Mouse (Mus musculus) hematopoietic stem cell, adult 5-6 weeks (primary cell): ENCODE measurements around the gene Pip5kl1. TPM values are rescaled to one million over a fixed set of nuclear protein-coding genes. Genes with fewer than 3 reads are reported as not detected.

ENCODE experiments used
- ATAC-seq, 2 experiments: fragments of 125-278 bp in 1 of 2; replicated peaks in 1 of 2; 2 replicates each; pipeline ENCODE4 v1.8.0; 2016 to 2017; ENCODE audit warnings: inconsistent platforms in 2 of 2, mild to moderate bottlenecking in 2 of 2, moderate number of reproducible peaks in 2 of 2, low read depth in 1 of 2, moderate TSS enrichment in 1 of 2; ENCODE audit not compliant: low FRiP score in 2 of 2, poor library complexity in 2 of 2, severe bottlenecking in 2 of 2, insufficient read depth in 1 of 2, low TSS enrichment in 1 of 2
- total RNA-seq: library from RNA; stranded (forward); fragments of 172-1452, 232-1000 nt; gene quantifications from 2 replicates; pipeline ENCODE4 v1.2.3, GENCODE M21; 2017

Gene Pip5kl1
- not detected in 2 replicates for total RNA-seq

DNA sequence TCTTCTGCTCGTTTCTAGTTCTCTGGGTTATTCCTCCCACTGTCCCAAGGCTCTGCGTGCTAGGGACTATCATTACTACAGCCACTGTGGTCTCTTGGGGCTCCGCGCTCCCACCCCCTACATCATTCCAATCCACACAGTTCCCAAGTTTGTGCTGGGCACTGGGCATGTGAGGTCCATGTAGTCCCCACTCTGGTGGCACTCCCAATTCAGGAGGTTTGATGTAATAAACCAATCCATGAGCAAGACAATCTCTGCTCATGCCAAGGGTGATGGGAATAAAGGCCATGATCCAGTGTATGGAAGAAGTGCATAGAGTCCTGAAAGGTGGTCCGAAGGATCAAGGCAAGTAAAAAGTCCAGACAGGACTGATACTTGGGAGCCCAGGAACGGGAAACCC, at the start of gene Pip5kl1:
Pip5kl1 (plus strand) TSS at position 301 of the 400 bp plus-strand sequence.
- no peak for ATAC-seq

DNA sequence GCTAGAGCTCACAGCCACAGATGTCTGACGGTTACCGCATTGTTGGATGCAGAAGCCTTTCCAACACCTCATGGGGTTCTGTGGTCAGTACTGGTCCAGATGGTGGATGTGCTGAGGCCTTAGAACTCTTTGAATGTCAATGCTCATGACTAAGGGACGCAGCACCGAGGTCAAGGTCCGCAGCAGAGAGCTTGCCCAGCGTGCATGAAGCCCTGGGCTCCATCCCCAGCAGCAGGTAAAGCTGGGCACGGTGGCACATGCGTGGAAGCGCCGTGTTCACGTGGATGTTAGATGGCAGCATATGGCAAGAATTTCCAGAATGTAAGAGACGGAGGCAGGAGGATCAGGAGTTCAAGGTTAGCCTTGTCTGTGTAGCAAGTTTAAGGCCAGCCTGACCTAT, 48.8 kb upstream of the Pip5kl1 start:
- ATAC-seq = no peak

DNA sequence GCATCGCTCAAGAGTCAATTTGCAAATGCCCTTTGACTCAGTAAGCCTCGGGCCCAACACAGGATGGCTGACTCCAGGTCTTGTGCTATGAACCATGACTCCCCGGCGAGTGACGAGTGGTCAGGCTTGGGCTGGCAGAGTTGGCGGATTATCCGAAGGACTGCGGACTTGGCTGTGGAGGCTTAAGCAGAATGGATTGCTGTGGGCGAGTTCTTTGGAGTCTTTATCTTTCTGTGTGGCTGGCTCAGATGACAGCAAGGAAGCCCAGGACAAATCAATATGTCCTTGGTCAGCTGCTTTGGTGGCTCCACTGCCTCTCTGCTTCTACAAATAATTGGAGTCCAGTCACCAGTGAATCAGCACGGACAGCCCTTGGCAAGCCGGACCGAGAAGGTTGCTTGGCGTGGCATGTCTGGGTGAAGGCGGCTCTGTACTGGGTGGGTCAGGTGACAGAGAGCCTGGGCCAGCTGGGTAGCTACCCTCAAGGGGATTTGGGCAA, 47.1 kb upstream of the Pip5kl1 start:
- no peak for ATAC-seq

DNA sequence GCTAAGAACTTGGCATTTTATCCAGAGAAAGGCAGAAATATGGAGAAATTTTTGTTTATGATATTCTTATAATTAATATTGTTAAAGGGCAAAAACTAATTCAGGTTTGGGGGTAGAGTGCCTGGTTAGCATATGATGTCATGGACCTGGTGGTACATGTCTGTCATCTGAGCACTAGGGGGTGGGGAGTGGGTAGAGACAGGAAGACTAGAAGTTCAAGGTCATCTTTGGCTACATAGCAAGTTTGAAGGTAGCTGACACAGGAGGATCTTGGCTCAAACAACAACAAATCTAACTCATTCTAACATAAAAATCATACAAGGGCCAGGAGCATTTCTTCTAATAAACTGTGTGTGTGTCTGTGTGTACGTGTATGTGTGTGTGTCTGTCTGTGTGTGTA, 46.3 kb upstream of the Pip5kl1 start:
- no peak for ATAC-seq

DNA sequence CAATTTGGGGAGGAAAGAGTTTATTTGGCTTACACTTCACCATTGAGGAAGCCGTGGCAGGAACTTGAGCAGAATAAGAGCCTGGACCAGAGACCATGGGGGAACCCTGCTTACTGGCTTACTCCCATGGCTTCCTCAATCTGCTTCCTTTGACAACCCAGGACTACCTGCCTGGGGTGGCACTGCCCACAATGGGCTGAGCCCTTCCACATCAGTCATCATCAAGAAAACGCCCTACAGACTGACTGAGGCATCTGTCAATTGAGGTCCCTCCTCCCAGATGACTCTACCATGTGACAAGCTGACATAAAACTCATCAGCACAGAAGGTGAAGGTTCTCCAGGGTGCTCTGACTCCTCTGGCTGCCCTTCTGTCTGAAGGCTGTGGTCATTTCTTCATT, 44.1 kb upstream of the Pip5kl1 start:
- peak; percentile 51 to 60 for ATAC-seq

DNA sequence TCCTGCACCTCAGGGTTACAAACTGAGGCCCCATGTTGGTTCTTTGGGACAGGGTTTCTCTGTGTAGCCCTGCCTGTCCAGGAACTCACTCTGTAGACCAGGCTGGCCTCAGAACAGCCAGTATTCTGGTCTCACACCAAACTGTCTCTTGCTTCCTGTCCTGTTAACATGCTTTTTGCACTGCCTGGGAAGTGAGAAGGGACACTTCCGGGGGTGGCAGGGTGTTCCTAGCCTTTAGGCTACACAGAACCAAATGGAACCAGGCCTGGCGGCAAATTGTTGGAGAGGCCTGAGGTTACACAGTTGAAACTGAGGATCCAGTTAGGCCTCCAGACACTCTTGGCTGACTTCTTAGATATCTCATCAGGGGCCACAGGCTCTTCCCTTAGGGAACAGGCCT, 41.4 kb upstream of the Pip5kl1 start:
- no peak for ATAC-seq

DNA sequence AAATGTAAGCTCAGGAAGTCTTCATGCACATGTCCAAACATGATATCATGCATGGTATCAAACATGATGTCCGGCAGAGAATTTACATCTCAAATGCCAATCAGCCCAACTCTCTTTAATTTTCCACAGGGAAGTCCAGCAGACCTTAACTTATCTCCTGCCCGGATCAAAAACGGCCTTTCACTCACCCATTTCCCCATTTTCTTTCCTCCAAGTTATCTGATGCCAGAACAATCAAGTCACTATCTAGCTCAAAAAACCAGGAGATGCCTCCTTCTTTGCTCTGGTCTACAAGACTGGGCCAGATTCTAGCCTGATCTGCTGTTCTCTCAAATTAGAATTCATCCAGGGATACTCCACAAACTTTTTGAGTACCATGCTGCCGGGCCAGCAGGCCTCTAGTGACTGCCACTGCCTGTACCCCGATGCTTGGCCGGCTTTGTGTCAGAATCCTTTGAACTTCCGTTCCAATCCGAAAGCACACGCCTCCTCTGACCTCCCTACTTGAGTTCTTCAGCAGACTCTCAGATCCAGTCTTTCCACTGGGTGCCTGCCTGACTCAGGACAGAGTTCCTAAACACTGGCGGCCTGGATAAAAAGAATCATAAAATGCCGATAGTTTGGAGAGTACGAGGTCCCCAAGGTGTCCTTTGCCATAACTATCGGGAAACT, 40.4 kb upstream of the Pip5kl1 start:
- ATAC-seq = no peak

DNA sequence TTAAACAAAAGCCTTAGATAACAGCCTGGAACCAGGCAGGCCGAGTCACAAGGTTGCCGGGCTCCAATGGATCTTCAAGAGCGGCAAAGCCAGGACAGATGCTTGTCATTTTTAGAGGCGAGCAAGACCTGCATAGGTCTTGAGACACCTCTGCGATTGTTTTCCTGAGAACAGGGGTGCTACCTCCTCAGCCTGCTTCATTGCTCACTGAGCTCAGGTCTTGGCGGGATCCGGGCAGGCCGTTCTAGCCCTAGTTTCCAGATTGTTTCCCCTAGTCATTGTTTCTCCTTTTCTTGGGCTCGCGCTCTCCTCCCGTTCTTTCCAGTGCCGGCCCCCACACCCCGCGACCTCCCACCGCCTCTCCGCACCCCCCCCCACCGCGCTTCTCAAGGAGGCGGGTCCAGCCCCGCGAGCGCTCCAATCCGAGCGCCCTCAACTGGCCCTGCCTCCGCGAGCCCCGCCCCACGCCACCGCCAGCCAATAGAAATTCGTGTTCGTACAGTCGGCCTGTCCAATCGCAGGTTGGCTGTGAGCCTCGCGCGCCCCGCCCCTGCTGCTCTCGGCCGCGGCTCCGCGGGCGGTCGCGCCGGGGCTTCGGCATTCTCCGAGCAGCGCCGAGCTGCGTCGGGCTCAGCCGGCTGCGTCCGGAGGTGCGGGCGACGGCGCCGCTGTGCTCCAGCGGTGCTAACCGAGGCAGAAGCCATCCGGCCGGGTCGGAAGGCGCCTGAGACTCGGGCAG, 39.7 kb upstream of the Pip5kl1 start, which contains the start of gene Fam102a:
Fam102a (plus strand) TSS at position 600 of the 739 bp plus-strand sequence.
- peak; percentile 75 to 88 for ATAC-seq

DNA sequence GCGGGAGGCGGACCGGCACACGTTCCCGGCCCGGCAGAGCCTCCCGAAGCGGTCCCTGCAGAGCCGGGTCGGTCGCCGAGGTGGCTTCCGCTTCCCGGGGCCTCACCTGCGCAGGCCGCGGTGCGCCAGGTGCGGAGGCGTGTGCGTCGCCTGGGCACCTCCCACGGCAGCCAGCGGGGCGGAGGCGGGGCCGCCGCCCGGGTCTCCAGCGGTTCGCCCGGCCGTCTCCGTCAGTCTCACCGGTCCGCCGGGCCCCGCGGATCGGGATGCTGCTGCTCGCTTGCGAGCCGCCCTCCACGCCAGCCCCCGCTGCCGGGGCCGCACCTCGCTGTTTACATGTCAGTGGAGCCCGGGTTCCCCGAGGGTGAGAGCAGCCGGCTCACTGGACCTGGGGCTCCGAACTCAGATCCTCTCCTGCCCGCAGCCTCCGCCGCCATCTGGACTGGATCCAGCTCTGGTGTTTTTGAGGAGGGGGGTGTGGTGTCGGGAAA, 39.1 kb upstream of the Pip5kl1 start:
- no peak for ATAC-seq

DNA sequence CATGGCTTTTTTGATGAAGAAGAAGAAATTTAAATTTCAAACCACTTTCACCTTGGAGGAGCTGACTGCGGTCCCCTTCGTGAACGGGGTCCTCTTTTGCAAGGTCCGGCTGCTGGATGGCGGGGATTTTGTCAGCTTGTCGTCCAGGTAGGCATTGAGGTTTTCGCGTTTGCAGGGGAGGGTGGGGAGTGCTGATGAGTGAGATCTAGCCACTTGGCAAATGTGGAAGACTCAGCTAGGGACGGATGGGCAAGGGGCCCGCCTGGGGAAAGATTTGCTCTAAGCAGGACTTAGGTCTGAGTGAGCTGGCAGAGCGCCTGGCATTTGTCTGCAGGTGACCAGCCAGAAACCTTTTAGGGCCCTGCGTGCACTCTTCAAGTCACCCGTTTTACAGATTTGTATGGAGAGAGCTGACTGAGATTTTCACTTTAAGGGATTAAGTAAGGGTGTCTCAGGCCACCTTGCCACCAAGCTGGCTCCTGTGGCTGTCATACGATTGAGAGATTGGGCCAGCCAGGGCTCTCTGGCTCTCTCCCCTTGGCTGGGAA, 38.4 kb upstream of the Pip5kl1 start:
- no peak for ATAC-seq

DNA sequence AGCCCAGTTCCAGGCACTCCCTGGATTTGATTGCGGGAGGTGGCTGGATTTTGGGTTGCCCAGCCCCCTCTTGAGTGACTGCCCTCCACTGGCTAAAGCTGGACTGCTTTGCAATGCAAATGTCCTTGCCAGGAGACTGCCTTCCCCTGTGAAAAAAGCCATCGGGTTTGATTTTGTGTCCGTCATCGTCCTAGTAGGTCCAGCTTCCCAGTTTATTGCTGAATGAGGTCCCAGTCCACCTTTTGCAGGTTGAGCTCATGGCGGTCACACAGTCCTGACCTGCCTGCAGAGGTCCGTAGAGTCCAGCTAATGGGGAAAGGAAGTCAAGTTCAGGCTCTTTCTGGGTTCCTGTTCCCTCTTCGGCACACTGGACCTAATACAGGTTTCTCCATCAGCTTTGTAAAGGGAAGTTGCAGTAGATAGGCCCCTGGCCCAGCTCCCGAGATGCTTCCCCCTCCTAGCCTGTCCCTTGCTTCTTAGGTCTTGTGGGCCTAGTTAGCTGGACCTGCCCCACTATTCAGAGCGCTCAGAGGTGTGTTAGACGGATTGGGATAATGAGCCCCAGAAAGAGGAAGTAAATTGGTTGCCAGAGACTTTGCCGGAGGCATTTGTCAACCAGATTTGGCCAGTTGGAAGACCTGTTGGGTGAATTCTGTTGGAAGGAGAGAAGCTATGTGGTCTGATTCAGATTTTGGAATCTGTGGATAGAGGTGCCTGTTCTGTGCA, 37.8 kb upstream of the Pip5kl1 start:
- peak; percentile 33 to 37; a peak in 3 of 4 replicates for ATAC-seq

DNA sequence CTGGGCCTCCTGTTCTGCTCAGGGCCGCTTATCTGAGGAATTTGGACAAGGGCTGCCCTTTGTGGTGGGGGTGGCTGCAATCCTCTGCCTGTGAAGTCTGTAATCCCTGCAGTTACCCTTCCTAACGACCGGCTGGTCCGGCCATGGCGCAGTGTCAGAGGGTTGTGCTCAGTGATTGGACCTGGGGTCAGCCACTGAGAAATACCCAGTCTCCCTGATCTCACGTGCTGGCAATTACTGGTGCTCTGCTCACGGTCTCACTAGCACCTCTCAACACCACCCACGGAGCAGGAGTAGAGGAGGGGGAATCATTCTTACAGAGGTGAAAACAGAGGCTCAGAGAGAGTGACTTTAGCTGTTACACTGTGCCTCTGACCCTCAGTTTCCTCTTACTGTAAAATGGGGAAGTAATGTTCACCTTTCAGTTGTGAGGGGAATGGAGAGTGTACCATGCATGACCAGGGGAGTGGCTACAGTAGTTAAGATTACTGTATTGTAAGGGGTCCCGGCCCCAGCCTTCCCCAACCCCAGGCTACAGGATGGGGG, 37.2 kb upstream of the Pip5kl1 start:
- ATAC-seq = no peak

DNA sequence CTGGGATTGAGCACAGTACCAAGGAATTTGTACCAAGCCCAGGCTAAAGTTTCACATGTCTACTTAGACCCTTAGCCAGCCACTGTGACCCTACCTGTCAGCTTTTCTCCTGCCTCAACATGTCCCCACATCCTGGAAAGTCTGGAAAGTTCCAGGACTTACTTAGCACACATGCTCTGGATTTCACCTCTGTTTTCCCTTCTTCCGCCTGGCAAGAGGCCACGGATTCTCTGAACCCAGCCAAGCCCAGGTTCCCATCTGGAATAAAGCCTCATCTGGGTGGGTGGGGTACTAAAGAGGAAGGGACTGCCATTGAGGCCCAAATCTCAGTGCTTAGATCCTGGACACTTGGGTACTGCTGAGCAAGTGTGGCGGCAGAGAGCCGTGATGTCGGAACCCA, 36.7 kb upstream of the Pip5kl1 start:
- no peak for ATAC-seq

DNA sequence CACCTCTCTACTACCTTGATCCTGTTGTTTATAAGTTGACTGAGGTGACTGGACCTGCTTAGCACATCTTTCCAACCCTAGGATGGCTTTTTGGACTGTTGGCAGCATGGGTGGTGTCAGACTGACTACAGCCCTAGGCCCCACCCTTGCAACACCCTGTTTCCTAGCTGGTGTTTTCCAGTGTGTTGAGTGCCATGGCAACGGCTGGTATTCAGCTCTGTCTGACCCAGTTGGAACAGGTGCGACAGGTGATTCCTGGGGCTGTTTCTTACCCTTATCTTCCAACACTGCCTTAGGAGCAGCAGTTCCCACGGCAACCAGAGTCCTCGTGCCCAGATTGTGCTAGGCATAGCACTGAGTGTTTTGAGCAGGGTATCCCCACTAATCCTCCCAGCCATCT, 36.1 kb upstream of the Pip5kl1 start:
- no peak for ATAC-seq

DNA sequence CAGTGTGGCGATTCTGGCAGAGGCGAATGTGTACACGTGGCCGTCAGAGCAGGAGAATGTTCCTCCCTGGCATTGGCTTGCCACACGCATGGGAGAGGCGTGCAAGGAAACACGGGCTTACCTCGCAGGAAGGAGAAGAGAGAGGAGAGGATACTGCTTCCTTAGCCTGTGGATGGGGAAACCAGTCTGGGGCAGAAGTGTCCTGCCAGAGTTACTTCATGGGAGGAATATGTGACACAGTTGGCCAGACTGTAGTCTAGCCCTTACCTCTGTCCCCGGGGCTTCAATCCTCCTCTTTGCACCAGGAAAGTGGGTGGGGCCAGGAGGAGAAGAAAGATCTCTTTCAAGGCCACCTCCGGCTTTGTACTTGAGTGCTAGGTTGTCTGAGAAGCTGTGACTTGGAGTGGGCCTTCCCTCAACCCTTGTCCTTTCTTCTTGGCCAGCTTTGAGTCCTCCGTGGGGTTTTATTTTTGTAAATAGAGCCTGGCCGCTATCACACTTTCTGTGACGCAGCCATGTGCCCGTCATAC, 35.1 kb upstream of the Pip5kl1 start:
- ATAC-seq = no peak

DNA sequence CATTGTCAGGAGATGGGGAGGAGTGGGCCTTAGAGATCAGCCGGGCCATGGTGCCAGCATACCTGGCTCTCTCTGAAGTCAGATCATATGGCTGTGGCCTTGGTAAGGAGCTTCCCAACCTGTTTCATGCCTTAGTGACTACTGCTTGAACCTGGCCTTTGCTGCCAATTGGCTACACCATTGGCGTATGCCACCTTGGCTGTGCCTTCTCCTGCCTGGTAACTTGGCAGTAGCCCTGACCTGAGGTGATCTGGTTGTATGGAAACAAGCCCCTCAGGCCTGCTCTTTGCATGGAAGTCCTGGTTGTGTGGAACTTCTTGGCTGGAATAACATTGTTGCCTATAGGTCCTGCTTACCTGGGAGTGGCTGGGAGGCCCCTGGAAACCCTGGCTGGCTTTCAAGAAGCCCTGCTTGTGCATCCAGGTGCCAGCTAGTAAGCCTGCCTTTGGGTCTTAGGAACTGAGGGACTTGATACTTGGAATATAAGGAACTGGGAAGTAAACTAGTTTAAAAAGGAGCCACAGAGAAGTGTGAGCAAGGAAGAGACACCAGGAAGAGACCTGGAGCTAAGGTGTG, 33.2 kb upstream of the Pip5kl1 start:
- no peak for ATAC-seq

DNA sequence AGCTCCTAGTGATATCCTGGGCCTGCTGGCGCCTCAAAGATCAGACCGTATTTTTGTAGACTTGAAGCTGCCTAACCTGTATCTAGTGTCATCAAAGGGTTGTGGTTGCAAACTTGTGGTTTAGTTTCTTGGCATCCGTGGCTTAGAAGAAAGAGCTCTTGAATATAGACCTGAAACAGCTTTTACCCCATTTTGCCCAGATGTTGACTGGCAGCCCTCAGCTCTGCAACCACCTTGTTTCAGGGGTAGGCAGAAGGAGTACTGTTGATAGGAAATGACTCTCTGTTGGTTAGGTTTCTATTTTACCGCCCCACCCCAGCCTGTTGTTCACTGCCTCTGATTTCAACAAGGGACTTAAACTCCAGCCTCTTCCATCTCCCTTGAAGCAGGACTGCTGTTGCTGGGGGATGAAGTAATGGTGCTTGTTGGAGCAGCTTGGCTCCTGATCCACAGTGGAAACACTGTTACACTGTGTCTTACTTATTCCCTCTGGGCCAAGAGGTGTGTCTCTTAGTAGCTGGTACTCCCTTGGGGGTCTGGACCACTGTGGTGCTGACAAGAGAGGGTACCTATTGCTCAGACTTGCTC, 32.5 kb upstream of the Pip5kl1 start:
- ATAC-seq = no peak
